Mouse (Mus musculus): ENCODE data around the gene F10. TPM values are rescaled to one million over a fixed set of nuclear protein-coding genes. Genes with fewer than 3 reads are reported as not detected.

The F10 gene
- polyA plus RNA-seq, 2 experiments: 43.2 to 70.8 TPM

GRCm38 (mm10) chr8:13105087-13105881, 68.2 kb downstream of the F10 start, which contains the start of the genes Pcid2 and Cul4a:
Gene Pcid2, minus strand, starts transcription at chr8:13105459.
Gene Cul4a, plus strand, starts transcription at chr8:13105621.
- Histone ChIP-seq H3K4me1 (replicated peaks; ENCODE audit: control insufficient read depth in 2 of 2, insufficient read depth in 2 of 2, low read length in 1 of 2) (peaks cover 31 to 34% of the 10 kb centered on the region in 2 experiments), H3K36me3 (replicated peaks; ENCODE audit: control insufficient read depth, insufficient read depth, low read depth) (no peaks in the 10 kb centered on the region; the same call in 1 of the 2 replicates), H3K9ac (replicated peaks) (peak within 1 kb of the TSS; percentile 98), H3K27me3 (ENCODE audit: control insufficient read depth, insufficient read depth, low read length) (no peaks in the 10 kb centered on the region), H3K9me3 (ENCODE audit: control insufficient read depth, low read length) (no peaks in the 10 kb centered on the region), H3K4me2 (ENCODE audit: low read depth) (peak within 1 kb of the TSS; percentile 96), H3K27ac (peak within 1 kb of the TSS; percentile 92), H3K4me3 (ENCODE audit: insufficient read depth in 1 of 2, low read depth in 2 of 2, low read length in 2 of 2) (peak within 1 kb of the TSS; percentile 89 to 95)
- peak; percentile 94 to 96 (median 95) for DNase-seq (ENCODE audit: low read depth in 3 of 3, low spot score in 3 of 3)
- ATAC-seq (ENCODE audit: insufficient read depth): peak; percentile 84
- TF ChIP-seq CTCF (IDR thresholded peaks at IDR 0.05; ENCODE audit: low read depth) (peak; percentile 88), EP300 (IDR thresholded peaks at IDR 0.05; ENCODE audit: low read depth) (no peak)
- WGBS (ENCODE audit: insufficient replicate concordance): under 1% methylated on average over 72 of the region's 87 CpGs

- H3K36me3 ChIP-seq (replicated peaks; ENCODE audit: control insufficient read depth, insufficient read depth, low read depth): no peaks in the 10 kb centered on the region; the same call in 1 of the 2 replicates
- no peaks in the 10 kb centered on the region for H3K9me3 ChIP-seq (ENCODE audit: control insufficient read depth, low read length)
- H3K27me3 ChIP-seq (ENCODE audit: control insufficient read depth, insufficient read depth, low read length): no peaks in the 10 kb centered on the region
- no peak for DNase-seq (ENCODE audit: low read depth in 3 of 3, low spot score in 3 of 3)
- peak overlapping the region; percentile 80 for H3K4me2 ChIP-seq (ENCODE audit: low read depth)
- peak; percentile 45 for ATAC-seq (ENCODE audit: insufficient read depth)
- TF ChIP-seq CTCF (IDR thresholded peaks at IDR 0.05; ENCODE audit: low read depth): no peak
- no peak for TF ChIP-seq EP300 (IDR thresholded peaks at IDR 0.05; ENCODE audit: low read depth)
- H3K9ac ChIP-seq (replicated peaks): peak overlapping the region; percentile 98
- H3K27ac ChIP-seq: peak overlapping the region; percentile 92
- H3K4me3 ChIP-seq (ENCODE audit: insufficient read depth in 1 of 2, low read depth in 2 of 2, low read length in 2 of 2): peak overlapping the region; percentile 89 to 95
- WGBS (ENCODE audit: insufficient replicate concordance): 0% methylated on average over 60 of the region's 63 CpGs
- H3K4me1 ChIP-seq (replicated peaks; ENCODE audit: control insufficient read depth in 2 of 2, insufficient read depth in 2 of 2, low read length in 1 of 2): peaks cover 34 to 37% of the 10 kb centered on the region in 2 experiments
These were observed 68.9 kb downstream of the F10 start for GRCm38 (mm10) chr8:13105908-13106551.

Other genes with a start within 250 kb of the F10 start
- 0.44 and 0.53 TPM in 2 replicates for gene Mcf2l, start 163.5 kb upstream of the F10 start, polyA plus RNA-seq (2012; rRNA removed)
- 0.72 and 1.1 TPM in 2 replicates for gene Mcf2l, start 163.5 kb upstream of the F10 start, polyA plus RNA-seq (2014; fragmentation: Nextera tagmentation; extraction: Ambion mirVana)
- 4.4 and 5.8 TPM in 2 replicates for gene F7, start 11.3 kb upstream of the F10 start, polyA plus RNA-seq (2012; rRNA removed)
- 3.9 and 4.1 TPM in 2 replicates for gene F7, start 11.3 kb upstream of the F10 start, polyA plus RNA-seq (2014; fragmentation: Nextera tagmentation; extraction: Ambion mirVana)
- 22.6 and 24.6 TPM in 2 replicates for gene Proz, start 23.6 kb downstream of the F10 start, polyA plus RNA-seq (2012; rRNA removed)
- 30.2 and 31.1 TPM in 2 replicates for gene Proz, start 23.6 kb downstream of the F10 start, polyA plus RNA-seq (2014; fragmentation: Nextera tagmentation; extraction: Ambion mirVana)
- gene Pcid2, start 68.2 kb downstream of the F10 start, polyA plus RNA-seq (2012; rRNA removed): 9.9 and 10.9 TPM in 2 replicates
- gene Pcid2, start 68.2 kb downstream of the F10 start, polyA plus RNA-seq (2014; fragmentation: Nextera tagmentation; extraction: Ambion mirVana): 12.3 and 13.2 TPM in 2 replicates
- gene Cul4a, start 68.3 kb downstream of the F10 start, polyA plus RNA-seq (2012; rRNA removed): 38.9 and 48.5 TPM in 2 replicates
- 68.8 and 83.0 TPM in 2 replicates for gene Cul4a, start 68.3 kb downstream of the F10 start, polyA plus RNA-seq (2014; fragmentation: Nextera tagmentation; extraction: Ambion mirVana)
- gene Lamp1, start 121.9 kb downstream of the F10 start, polyA plus RNA-seq (2012; rRNA removed): 112 and 137 TPM in 2 replicates
- gene Lamp1, start 121.9 kb downstream of the F10 start, polyA plus RNA-seq (2014; fragmentation: Nextera tagmentation; extraction: Ambion mirVana): 178 and 198 TPM in 2 replicates
- gene Grtp1, start 163.3 kb downstream of the F10 start, polyA plus RNA-seq (2012; rRNA removed): 5.7 TPM in 2 replicates
- 9.5 and 10.1 TPM in 2 replicates for gene Grtp1, start 163.3 kb downstream of the F10 start, polyA plus RNA-seq (2014; fragmentation: Nextera tagmentation; extraction: Ambion mirVana)
- gene Adprhl1, start 216.9 kb downstream of the F10 start, polyA plus RNA-seq (2012; rRNA removed): not detected in 2 replicates
- gene Adprhl1, start 216.9 kb downstream of the F10 start, polyA plus RNA-seq (2014; fragmentation: Nextera tagmentation; extraction: Ambion mirVana): not detected in 2 replicates

Measured in liver, embryonic 14.5 days (tissue).